Mouse (Mus musculus) stomach, postnatal 0 days (tissue): ENCODE measurements around the gene Bcl2a1b.
"Not testable (repeated sequence)": the region's sequence is repeated elsewhere in the genome, so short reads cannot be mapped to it uniquely, and the experiment has no call there.

Experiments used
- CTCF ChIP-seq: IDR thresholded peaks from 2 replicates; pipeline ENCODE4 v1.5.1; 2016; ENCODE audit warnings: antibody characterized with exemption, low read depth, mild to moderate bottlenecking, moderate library complexity
- EP300 ChIP-seq: optimal IDR thresholded peaks from 2 replicates; pipeline ENCODE3; 2016; ENCODE audit warnings: antibody characterized with exemption

DNA sequence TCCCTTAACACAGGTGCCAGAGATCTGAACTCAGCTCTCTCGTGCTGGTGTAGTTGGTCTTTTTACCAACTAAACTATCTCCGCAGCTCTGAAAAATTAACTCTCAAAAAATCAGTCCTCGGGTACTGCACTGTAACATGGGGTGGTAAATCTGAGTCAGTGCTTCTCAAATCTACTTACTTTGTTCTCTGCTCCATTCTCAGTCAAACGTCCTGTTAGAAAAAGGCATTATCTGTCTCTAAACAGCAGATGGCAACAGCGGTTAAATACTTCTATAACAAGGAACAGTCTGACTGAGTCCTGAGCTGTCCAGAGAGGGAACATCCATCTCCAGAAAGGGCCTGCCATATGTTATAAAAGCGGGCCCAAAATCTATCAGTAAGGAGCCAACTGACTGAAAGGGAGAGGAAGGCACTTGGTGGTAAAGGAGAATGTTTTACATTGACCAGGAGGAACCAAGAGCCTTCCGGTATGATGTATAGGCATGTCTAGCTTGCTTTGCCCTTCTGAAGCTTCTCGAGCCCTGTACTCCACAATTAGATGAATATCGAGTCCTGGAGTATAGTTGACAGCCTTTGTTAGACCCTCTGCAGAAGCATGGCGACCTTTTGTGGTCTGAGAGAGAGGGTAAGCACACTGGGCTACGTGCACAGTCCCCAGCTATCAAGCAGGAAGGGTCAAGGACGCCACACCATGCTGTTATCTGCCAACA is 11.5 kb downstream of the Bcl2a1b start, which contains the start of gene Mthfs:
- peak; percentile 53 for TF ChIP-seq CTCF
- not testable (repeated sequence) for TF ChIP-seq EP300
